Mouse (Mus musculus) kidney, adult 2 months (tissue): ENCODE data around the gene Gpc5.

Experiments
- CTCF ChIP-seq: fragments of 200-500 bp; conservative IDR thresholded peaks from 2 replicates; pipeline ENCODE4 v1.5.1; 2011; ENCODE audit warnings: low read depth, mild to moderate bottlenecking, control low read depth, low read length, moderate library complexity, mixed read lengths; ENCODE audit not compliant: insufficient read depth, insufficient read length
- POLR2A ChIP-seq: fragments of 200-500 bp; IDR thresholded peaks from one replicate; pipeline ENCODE4 v1.6.1; 2011; ENCODE audit warnings: low read depth, low read length, control low read depth

DNA sequence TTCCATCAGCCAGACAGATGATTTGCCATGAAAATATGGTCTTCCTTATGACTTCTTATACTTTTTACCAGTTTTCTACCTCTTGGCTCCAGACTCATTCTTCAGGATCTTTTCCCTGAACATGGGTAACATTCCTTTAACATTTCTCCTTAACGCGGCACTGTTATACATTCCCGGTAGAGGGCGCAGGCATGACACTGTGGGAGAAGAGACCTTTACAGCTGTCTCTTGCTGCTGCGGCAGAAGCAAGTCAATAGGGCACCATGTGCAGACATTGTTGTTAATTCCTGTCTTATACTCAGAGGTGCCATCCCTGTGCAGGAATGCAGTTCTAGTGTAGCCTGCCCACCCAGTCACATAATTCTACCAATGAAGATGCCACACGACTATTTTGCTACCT, 1115.0 kb downstream of the Gpc5 start:
- peak; percentile 83 for TF ChIP-seq CTCF
- TF ChIP-seq POLR2A: no peak
